Mouse (Mus musculus): ENCODE measurements around the gene Itga6.
A peak's percentile ranks its signal among the peaks of the same experiment; 100 is the strongest.
"Not testable (repeated sequence)": the region's sequence is repeated elsewhere in the genome, so short reads cannot be mapped to it uniquely, and the experiment has no call there.

Gene Itga6

DNA sequence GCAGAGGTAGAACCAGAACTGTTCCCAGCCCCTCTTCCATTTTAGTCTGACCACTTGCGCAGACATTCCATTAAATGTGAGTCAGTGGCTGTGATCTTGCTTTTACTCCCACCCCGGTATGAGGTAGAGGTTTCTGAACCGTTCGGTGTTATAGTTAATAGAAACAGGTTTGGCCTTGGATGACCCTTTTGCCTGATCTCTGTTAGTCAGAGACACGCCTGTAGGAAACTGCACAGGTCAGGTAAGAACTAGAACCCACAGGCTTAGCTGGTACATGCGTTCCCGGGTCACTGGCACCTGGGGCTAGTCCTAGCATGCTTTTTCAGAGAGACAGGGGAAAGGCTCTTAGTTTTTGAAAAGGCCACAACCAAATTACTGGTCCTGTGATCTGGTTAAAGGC is 59.7 kb downstream of the Itga6 start:
- no peak for DNase-seq (ENCODE audit: low spot score)

DNA sequence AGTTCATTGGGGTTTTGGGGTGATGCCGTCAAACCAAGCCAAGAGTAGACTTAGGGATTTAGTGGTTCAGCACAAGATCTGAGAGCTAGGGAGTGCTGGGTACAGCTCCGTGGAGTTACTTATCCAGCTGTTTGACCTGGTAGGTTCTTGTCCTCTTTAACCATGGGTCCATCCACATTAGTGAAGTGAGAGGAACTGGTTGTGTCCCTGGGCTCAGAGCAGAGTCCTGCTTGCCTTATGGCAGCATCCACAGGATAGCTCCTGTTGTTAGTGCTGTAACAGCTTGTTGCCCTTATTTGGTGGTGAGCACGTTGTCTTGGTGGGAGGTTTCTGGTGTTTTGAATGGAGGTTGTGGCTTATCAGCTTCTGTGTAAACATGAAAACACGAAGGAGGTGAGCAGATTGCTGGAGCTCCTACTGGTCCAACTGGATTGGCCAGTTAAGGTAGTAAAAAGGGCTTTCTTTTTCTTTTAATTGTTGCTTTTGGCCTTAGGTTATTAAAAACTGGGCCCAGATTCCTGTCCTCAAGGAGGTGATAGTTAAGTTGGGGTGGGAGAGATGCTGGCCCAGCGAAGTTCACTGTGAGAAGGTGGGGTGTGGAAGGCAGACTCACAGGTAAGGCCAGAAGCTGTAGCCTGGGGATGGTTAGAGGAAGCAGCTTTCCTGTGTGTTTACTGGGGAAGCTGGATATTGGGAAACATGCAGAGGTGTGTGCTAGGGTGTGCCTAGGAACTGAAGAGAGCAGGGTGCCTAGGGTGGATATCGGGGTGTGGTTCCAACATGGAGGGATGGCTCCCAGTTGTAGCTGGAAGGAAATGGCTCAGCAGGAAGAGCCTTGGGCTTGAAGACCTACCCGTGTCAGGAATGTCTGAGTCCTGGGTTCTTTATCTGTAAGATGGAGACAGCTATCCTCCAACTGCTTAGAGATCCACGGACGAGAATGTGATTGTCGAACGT is 60.5 kb downstream of the Itga6 start:
- DNase-seq (ENCODE audit: low spot score): no peak

DNA sequence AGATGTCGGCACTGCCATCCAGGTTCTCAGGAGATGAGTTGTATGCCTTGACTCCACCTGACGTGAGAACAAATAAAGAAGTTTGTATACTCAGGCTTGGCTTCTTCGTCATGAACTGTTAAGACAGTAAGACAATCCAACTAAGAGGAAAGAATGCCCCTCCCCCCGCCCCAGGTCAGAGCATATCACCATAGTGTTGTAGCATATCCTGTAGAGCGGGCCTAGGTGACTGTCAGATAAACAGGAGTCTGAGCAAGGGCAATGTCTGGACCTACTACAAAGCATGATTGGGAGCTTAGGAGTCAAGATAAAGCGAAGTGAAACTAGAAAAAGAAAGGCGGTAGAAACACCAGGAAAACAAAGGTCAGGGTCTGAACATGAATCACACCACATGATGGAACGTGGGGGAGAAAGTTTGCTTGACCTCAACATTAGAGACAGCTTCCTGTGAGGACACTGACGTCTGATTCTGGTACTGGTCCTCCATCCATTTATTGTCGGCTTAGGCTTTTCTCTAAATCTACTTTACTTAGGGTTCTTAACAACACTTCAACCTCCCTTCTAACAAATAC is 64.0 kb downstream of the Itga6 start:
- DNase-seq (ENCODE audit: low spot score): no peak

DNA sequence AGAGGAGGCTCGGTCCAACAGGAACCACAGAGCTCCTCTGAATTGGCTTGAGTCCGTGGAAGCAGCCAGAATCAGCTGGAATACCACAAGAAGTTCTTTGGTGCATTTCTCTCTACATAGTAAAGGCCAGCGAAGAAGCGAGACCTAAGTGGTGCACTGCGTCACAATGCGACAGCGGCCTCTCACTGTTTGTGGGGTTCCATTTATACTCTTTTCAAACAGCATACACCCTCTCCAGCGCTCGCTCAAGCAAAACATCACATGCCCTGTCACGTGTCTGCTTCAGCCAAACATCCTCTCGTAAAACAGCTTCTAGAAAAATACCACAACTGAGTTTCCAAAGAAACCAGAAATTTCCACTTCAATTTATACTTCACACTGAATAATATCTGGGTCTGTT is 64.6 kb downstream of the Itga6 start:
- no peak for DNase-seq (ENCODE audit: low spot score)

DNA sequence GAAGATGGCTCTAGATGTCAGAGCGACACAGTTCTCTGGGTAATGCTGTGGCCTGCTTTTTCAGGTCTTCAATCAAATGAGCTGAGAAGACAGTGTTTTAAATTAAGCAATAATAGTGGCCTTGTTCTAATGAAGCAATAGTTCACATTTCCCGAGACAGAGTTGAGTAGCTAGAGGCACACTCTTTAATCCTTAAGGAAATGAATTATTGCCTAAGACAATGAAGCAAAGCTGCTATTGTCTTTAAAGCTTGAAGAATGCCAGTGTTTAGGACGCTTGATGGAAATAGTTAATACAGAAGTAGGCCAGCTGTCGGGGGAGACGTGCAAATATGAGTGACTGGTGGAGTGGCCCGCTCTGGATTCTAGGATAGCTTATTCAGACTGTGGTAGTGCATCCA is 65.5 kb downstream of the Itga6 start:
- DNase-seq (ENCODE audit: low spot score): no peak

DNA sequence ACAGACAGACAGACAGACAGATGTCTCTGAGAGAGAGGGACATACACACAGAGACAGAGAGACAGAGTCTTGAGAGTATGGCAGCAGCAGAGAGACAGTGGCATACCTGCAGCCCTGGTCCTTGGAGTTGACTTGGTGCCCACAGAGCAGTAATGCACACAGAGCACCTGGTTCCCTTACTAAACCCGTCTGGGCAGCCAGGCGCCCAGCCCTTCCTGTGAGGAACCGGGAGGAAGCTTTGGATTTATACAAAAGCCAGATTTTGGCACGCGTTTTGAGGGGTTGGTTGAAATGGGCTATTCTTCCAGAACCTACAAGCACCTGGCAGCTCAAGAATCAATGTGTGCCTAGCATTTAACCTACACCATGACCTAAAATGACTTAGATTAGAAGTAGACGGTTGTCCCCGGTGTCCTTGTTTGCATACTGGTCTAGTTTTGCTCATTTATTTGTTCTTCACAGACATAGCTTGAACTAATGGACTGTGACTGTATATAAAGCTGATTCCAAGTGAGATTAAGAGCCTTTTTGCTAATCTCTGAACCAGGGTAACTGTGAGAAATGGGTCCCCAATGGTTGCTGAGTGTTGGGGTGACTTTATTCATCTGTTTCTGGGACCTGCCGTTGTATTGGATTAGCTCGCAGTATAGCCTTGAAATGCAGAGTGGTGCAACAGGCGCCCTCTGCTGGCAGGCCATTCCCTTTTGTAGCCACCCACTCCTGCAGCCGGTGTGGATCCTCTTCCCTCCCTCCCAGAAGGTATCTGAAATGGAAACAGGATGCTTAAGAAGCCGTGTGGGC is 67.0 kb downstream of the Itga6 start:
- peak; percentile 62 for DNase-seq (ENCODE audit: low spot score)

DNA sequence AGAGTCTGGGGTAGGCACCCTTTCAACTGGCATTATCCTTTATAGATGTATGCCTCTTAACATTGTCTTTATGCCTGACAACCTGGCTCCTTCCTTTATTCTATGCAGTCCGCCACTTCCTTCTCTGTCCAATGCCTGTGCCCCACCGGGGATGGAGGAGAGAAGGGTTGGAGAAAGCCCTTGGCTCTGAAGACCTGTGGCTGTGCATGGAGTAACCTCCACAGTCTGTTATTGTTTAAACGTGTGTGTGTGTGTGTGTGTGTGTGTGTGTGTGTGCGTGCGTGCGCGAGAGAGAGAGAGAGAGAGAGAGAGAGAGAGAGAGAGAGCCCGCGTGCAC is 67.6 kb downstream of the Itga6 start:
- no peak for DNase-seq (ENCODE audit: low spot score)

DNA sequence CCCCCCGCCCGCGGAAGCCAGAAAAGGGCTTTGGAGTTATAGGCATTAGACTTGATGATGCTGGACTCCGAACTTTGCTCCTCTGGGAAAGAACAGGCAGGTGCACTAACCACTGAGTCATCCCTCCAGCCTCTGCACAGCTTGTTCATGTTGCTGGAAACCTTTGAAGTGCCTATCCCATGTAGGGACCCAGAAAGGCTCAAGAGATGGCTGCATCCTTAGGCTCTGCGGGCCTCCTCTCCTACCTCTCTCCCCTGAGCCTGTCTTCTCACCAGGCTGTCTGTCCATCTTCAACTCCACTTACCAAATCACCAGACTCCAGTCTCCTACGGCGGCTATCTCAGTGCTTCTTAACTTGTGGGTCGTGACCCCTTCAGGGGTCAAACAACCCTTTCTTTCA is 68.0 kb downstream of the Itga6 start:
- DNase-seq (ENCODE audit: low spot score): no peak

DNA sequence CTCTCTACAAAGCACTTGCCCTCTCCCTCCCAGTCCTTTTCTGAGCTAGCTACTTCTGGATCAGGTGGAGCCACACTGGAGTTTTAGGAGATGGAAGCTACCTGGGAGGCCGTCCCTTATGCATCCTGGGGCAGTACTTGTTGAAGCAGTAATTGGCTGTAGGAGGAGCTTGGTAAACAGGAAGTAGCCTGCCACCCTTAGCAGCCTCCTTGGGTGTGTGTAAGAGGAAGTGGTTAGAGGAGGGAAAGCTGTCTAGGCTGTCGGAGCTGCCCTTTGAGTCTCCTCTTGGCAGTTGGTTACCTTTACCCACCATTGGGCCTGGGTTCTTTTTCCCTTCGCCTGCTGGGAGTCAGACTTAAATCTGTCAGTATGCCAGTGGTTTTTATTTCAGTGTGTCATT is 68.6 kb downstream of the Itga6 start:
- peak; percentile 35 for DNase-seq (ENCODE audit: low spot score)

DNA sequence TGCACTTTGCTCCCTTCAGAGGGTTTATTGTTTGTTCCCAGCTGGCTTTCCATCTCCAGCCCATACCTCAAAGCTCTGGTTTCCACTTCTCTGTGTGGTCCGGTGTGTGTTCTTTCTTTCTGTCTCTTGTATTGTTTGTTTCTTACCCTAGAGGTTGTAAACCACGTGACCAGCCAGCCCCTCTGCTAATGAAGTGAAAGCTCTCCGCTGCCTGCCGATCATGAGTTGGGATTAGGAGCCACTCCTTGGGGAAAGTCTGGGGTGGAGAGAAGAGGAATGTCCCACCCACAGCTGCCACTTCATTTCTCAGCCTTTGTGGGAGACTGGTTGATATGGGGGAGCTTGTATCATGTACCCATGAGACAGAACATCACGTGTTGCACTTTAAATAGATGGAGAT is 69.9 kb downstream of the Itga6 start:
- DNase-seq (ENCODE audit: low spot score): no peak

DNA sequence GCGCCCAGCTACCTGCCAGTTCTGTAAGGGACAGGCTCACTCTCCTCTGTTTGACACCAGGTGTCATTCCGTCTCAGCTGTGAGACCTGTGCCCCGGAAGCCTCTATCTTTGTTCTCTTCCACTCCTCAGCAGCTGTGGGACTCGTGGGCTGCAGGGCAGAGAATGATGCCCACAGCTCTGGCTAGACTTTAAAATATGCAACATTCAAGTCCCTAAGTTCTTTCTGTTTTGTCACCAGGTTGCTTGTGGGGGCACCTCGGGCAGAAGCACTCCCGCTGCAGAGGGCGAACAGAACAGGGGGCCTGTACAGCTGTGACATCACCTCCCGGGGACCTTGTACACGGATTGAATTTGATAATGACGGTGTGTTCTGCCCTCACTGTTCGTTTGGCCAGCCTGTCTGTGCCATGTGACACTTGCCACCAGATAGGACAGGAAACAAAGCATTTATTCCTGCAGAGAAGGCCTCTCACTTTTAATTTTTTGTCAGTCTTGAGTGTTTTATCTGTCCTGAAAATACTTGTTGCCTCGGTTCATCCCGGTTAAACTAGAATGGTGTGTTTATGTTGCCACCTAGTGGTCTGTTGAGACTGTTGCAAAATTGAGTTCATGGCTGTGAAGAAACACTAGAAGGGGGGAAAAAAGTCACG is 71.1 kb downstream of the Itga6 start:
- DNase-seq (ENCODE audit: low spot score): no peak

DNA sequence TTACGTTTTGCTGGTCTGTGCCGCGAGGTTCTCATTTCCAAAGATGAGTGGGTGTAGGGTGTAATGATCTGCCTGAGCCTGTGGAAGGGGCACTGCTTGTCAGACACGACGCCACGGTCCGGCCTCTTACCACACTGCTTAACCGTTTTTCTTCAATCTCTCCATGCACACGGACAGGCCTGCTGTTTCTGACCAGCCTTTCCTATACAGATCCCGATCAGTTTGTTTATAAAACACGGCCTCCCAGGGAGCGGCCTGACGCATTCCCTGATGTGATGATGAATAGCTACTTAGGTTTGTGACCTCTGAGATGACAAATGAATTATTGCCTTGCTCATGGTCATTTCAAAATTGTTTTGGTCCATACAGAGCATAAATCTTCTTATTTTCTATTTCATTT is 78.7 kb downstream of the Itga6 start:
- DNase-seq (ENCODE audit: low spot score): no peak

DNA sequence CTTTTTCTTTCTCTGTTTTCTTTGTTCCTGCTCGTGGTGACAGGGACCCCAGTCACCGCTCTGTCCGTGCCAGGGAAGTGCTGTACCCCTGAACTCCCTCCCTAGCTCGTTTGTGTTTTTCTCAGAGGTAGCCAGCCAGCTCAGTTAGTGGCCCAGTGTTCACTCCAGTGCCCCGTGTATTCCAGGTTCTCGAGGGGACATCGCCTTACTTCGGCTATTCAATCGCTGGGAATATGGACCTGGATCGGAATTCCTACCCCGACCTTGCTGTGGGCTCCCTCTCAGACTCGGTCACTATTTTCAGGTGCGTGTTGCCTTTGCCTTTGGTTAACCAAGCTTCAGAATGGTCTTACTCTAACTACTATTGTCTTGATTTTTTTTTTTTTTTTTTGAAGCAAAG is 82.3 kb downstream of the Itga6 start:
- DNase-seq (ENCODE audit: low spot score): no peak

DNA sequence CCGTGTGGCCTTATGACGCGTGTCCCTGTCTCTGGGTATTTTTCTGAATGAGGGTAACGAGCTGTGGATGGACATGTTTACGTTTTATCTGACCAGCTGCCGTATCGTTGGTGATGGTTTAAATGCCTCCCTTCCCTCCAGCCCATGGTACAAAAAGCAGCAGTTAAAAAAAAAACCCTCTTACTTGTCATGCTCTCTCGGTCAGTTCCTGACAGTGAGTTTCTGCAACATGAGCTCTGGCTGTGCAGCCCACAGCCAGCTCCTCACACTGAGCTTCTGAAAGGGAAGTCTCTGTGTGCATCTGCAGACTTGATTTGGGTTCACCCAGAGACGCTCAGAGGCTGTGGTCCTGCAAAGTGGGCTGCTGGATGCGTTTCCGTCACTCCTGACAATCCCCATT is 83.5 kb downstream of the Itga6 start:
- DNase-seq (ENCODE audit: low spot score): no peak

DNA sequence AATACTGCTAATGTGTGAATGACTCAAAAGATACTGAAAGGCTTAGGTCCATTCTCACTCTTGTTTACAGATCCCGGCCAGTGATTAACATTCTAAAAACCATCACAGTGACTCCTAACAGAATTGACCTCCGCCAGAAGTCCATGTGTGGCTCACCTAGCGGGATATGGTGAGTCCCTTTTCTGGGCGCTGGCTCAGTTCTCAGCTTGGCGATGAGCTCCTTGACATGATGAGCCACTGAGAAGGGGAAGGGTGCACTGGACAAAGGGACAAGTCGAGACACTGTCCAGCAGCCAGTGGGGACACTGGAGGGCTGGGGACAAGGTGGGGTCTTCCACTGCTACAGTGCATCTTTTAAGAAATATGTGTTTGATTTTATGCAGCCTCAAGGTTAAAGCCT is 88.2 kb downstream of the Itga6 start:
- DNase-seq (ENCODE audit: low spot score): no peak

DNA sequence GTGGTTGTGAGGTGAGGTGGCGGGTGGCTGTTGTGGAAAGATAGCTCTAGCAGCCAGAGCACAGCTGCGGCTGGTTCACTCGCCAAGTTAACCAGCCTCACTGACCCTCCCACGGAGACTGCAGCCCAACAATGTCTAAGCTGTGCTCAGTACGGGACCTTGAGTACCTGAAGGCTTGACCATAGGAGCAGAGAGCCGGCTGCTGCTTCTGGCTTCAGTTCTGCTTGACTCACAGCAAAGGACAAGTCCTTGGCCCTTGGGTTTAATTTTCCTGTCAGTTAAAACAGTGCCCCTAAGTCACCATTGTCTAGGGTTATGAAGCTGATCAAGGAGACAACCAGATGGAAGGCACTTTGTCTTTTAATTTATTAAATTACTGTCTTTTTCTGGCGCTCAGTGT is 89.0 kb downstream of the Itga6 start:
- DNase-seq (ENCODE audit: low spot score): no peak

DNA sequence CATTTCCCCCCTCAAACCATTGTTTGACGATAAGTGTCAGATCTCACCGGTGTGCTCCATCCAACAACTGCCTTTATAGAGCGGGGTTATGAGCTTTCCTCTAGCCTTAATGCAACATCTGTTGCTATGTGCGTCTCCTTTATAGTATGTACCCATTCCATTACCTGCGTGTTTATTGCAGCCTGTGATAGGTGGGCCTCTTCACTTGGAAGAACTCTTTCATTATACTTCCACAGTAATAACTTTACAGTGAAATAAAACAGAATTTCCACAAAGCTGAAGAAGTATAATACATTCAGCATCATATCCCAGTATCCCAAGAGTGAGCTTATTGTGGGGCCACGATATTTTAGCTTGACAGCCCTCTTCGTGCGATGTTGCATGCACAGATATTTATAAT is 90.1 kb downstream of the Itga6 start:
- no peak for DNase-seq (ENCODE audit: low spot score)

DNA sequence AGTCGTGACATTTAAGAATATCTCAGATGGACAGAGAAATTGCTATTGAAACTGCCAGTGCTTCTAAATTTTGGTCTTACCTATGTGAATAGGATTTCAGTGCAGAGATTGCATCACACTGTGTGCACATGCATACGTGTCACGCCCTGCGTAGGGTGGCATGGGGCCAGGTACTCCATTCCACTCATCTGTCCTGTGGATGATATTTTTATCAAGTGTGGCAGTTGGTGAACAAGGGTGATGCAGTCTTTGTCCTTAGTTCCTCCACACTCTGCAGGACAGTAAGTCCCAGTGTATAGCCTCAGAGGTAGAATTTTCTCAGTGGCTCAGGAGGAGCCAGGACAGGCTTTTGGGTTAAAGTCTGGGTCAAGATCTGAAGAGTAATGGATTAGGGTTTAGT is 90.8 kb downstream of the Itga6 start:
- no peak for DNase-seq (ENCODE audit: low spot score)

DNA sequence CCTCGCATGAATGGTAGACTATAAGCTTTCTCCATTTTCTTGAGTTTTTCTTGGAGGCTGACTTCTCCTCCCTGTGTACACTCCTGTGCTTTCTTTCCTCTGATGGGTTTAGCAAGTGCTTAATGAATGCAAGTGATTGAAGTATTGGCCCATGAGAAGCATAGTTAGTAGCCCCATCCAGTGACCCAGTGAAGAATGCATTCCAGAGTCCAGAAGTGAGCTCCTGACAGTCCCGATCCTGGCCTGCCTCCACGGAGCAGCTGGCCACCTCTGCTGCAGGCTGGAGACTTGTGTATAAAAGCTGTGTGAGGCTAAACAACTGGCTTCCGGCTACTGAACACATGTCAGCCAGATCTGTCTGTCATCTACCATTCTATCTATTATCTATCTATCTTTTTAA is 91.8 kb downstream of the Itga6 start:
- DNase-seq (ENCODE audit: low spot score): no peak

DNA sequence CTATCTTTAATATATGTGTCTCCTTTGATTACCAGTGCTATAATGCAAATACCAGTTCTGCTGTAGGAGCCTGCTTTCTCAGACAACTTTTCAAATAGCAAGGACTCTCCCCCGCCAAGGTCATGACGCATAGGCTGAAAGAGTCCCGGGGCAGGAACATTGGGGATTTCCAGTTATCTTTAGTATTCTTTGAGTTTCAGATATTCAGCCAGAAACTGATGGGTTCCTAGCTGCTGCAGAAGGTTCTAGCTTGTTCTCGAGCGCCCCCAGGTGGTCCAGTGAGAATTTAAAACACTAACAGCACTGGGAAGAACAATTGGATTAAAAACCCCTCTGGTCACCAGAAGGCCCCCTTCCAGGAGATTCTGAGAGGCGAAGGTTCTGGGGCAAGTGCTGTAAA is 92.4 kb downstream of the Itga6 start:
- DNase-seq (ENCODE audit: low spot score): no peak

DNA sequence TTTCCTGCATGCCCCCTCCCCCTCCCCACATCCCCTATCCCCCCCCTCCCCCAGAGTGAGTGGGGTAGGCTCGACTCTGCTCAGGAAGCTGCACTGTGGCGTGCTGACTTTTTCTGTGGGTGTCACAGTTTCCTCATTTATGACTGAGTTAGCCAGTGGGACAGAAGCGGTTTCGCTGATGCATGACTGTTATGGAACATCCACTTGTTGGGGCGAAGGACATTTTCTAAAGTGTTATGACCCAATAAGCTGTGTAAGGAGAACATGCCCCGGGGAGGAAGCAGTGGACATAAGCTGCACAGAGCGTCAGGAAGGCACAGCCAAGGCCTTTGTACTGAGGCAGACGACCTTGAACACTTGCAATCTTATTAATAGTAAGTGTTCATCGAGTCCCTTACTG is 97.9 kb downstream of the Itga6 start:
- DNase-seq (ENCODE audit: low spot score): no peak

DNA sequence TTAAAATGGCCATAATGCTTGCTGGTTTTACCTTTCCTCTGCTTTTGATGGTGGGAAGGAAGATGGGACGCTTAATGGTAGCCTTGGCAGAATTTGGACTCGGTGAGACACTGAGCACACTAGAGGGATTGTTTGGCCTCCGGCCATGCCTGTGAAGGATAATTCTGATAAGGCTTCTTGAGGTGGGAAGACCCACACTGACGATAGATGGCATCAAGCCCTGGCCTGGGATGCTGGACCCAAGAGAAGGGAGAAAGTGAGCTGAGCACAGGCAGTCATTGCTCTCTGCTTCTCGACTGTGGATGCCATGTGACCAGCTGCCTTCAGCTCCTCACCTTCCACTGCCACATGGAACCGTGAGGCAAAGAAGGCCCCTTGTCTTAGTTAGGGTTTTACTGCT is 99.5 kb downstream of the Itga6 start:
- no peak for DNase-seq (ENCODE audit: low spot score)

DNA sequence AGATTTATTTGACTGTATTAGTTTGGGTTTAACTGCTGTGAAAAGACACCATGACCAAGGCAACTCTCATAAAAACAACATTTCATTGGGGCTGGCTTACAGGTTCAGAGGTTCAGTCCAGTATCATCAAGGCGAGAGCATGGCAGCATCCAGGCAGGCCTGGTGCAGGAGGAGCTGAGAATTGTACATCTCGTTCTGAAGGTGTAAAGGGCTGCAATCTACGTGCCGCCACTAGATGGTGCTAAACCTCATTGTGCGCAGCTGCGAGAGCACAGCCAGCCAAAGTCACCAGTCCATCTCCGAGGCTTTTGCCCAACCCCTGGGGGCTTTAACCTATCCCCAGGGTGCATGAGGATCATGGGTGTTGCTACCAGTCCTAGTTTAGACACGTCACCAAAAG is 106.7 kb downstream of the Itga6 start:
- DNase-seq (ENCODE audit: low spot score): not testable (repeated sequence)

Data from spleen, adult 12 weeks (tissue).